Mouse (Mus musculus): Measurements from ENCODE around the gene Tmem115. TPM values are rescaled to one million over a fixed set of nuclear protein-coding genes. Genes with fewer than 3 reads are reported as not detected.

Tmem115 gene
- polyA plus RNA-seq, 1 experiment = 28.6 TPM

- Histone ChIP-seq H3K4me1 (ENCODE audit: control insufficient read depth, insufficient read depth, insufficient read length) (peaks cover 8% of the 10 kb centered on the region), H3K27ac (ENCODE audit: insufficient read depth, low read length) (no peak overlapping the region), H3K36me3 (ENCODE audit: control insufficient read depth, insufficient read depth, low read length) (no peaks in the 10 kb centered on the region), H3K27me3 (ENCODE audit: control insufficient read depth, insufficient read depth, low read length) (peaks cover 5% of the 10 kb centered on the region), H3K4me3 (ENCODE audit: extremely low read depth, insufficient read depth, insufficient read length) (peak overlapping the region; percentile 44; the same call in 1 of the 2 replicates)
- 19% methylated on average over 25 of the region's 25 CpGs for WGBS
- no peak for DNase-seq (ENCODE audit: low read depth in 1 of 2, low spot score in 2 of 2)
- no peak for TF ChIP-seq POLR2A (IDR thresholded peaks at IDR 0.05; ENCODE audit: low read depth, low read length)
- no peak for TF ChIP-seq CTCF (IDR thresholded peaks at IDR 0.05; ENCODE audit: extremely low read depth, insufficient read depth, insufficient read length, insufficient replicate concordance)
These were observed 11.9 kb upstream of the Tmem115 start for GRCm38 (mm10) chr9:107521711-107522399.

- TF ChIP-seq POLR2A (IDR thresholded peaks at IDR 0.05; ENCODE audit: low read depth, low read length) (no peak), CTCF (IDR thresholded peaks at IDR 0.05; ENCODE audit: extremely low read depth, insufficient read depth, insufficient read length, insufficient replicate concordance) (no peak)
- Histone ChIP-seq H3K27me3 (ENCODE audit: control insufficient read depth, insufficient read depth, low read length) (peaks cover 7% of the 10 kb centered on the region), H3K36me3 (ENCODE audit: control insufficient read depth, insufficient read depth, low read length) (no peaks in the 10 kb centered on the region), H3K4me3 (ENCODE audit: extremely low read depth, insufficient read depth, insufficient read length) (peak overlapping the region; percentile 44; the same call in 1 of the 2 replicates), H3K27ac (ENCODE audit: insufficient read depth, low read length) (no peak overlapping the region), H3K4me1 (ENCODE audit: control insufficient read depth, insufficient read depth, insufficient read length) (peaks cover 8% of the 10 kb centered on the region)
- 36% methylated on average over 2 of the region's 2 CpGs for WGBS
- no peak for DNase-seq (ENCODE audit: low read depth in 1 of 2, low spot score in 2 of 2)
These were observed 11.4 kb upstream of the Tmem115 start for GRCm38 (mm10) chr9:107522400-107522711.

GRCm38 (mm10) chr9:107526198-107527026, 7.3 kb upstream of the Tmem115 start:
- peak overlapping the region; percentile 25; the same call in 1 of the 2 replicates for H3K4me3 ChIP-seq (ENCODE audit: extremely low read depth, insufficient read depth, insufficient read length)
- peaks cover 7% of the 10 kb centered on the region for H3K27me3 ChIP-seq (ENCODE audit: control insufficient read depth, insufficient read depth, low read length)
- no peaks in the 10 kb centered on the region for H3K36me3 ChIP-seq (ENCODE audit: control insufficient read depth, insufficient read depth, low read length)
- H3K4me1 ChIP-seq (ENCODE audit: control insufficient read depth, insufficient read depth, insufficient read length) = peaks cover 8% of the 10 kb centered on the region
- peak; percentile 25 to 61 for DNase-seq (ENCODE audit: low read depth in 1 of 2, low spot score in 2 of 2)
- no peak overlapping the region for H3K27ac ChIP-seq (ENCODE audit: insufficient read depth, low read length)
- WGBS = 11% methylated on average over 44 of the region's 44 CpGs
- TF ChIP-seq CTCF (IDR thresholded peaks at IDR 0.05; ENCODE audit: extremely low read depth, insufficient read depth, insufficient read length, insufficient replicate concordance) (no peak), POLR2A (IDR thresholded peaks at IDR 0.05; ENCODE audit: low read depth, low read length) (no peak)

- Histone ChIP-seq H3K27me3 (ENCODE audit: control insufficient read depth, insufficient read depth, low read length) (no peaks in the 10 kb centered on the region), H3K27ac (ENCODE audit: insufficient read depth, low read length) (peak overlapping the region; percentile 84), H3K4me1 (ENCODE audit: control insufficient read depth, insufficient read depth, insufficient read length) (peaks cover 11% of the 10 kb centered on the region; the same call in 1 of the 2 replicates), H3K36me3 (ENCODE audit: control insufficient read depth, insufficient read depth, low read length) (peaks cover 15% of the 10 kb centered on the region), H3K4me3 (ENCODE audit: extremely low read depth, insufficient read depth, insufficient read length) (peak overlapping the region; percentile 85)
- under 1% methylated on average over 40 of the region's 40 CpGs for WGBS
- no peak for TF ChIP-seq CTCF (IDR thresholded peaks at IDR 0.05; ENCODE audit: extremely low read depth, insufficient read depth, insufficient read length, insufficient replicate concordance)
- TF ChIP-seq POLR2A (IDR thresholded peaks at IDR 0.05; ENCODE audit: low read depth, low read length) = no peak
- no peak for DNase-seq (ENCODE audit: low read depth in 1 of 2, low spot score in 2 of 2)
These were observed 860 bp downstream of the Tmem115 start for GRCm38 (mm10) chr9:107534408-107535202.

- no peak for DNase-seq (ENCODE audit: low read depth in 1 of 2, low spot score in 2 of 2)
- no peak overlapping the region for H3K4me3 ChIP-seq (ENCODE audit: extremely low read depth, insufficient read depth, insufficient read length)
- H3K36me3 ChIP-seq (ENCODE audit: control insufficient read depth, insufficient read depth, low read length) = peaks cover 17% of the 10 kb centered on the region
- H3K27me3 ChIP-seq (ENCODE audit: control insufficient read depth, insufficient read depth, low read length) = no peaks in the 10 kb centered on the region
- H3K4me1 ChIP-seq (ENCODE audit: control insufficient read depth, insufficient read depth, insufficient read length) = peaks cover 20% of the 10 kb centered on the region; the same call in 1 of the 2 replicates
- no peak overlapping the region for H3K27ac ChIP-seq (ENCODE audit: insufficient read depth, low read length)
- TF ChIP-seq CTCF (IDR thresholded peaks at IDR 0.05; ENCODE audit: extremely low read depth, insufficient read depth, insufficient read length, insufficient replicate concordance) (no peak), POLR2A (IDR thresholded peaks at IDR 0.05; ENCODE audit: low read depth, low read length) (no peak)
- WGBS = 94% methylated on average over 7 of the region's 7 CpGs
These were observed 4.5 kb downstream of the Tmem115 start for GRCm38 (mm10) chr9:107538231-107538630.

- Histone ChIP-seq H3K4me1 (ENCODE audit: control insufficient read depth, insufficient read depth, insufficient read length) (peaks cover 20% of the 10 kb centered on the region; the same call in 1 of the 2 replicates), H3K27me3 (ENCODE audit: control insufficient read depth, insufficient read depth, low read length) (no peaks in the 10 kb centered on the region), H3K27ac (ENCODE audit: insufficient read depth, low read length) (no peak overlapping the region), H3K4me3 (ENCODE audit: extremely low read depth, insufficient read depth, insufficient read length) (no peak overlapping the region), H3K36me3 (ENCODE audit: control insufficient read depth, insufficient read depth, low read length) (peaks cover 17% of the 10 kb centered on the region)
- TF ChIP-seq CTCF (IDR thresholded peaks at IDR 0.05; ENCODE audit: extremely low read depth, insufficient read depth, insufficient read length, insufficient replicate concordance) = no peak
- no peak for TF ChIP-seq POLR2A (IDR thresholded peaks at IDR 0.05; ENCODE audit: low read depth, low read length)
- no peak for DNase-seq (ENCODE audit: low read depth in 1 of 2, low spot score in 2 of 2)
- WGBS = 89% methylated on average over 3 of the region's 3 CpGs
These were observed 5.0 kb downstream of the Tmem115 start for GRCm38 (mm10) chr9:107538711-107539110.
